Mouse (Mus musculus) intestine, postnatal 0 days (tissue): ENCODE data around the gene 2300003K06Rik. TPM values are rescaled to one million over a fixed set of nuclear protein-coding genes. Genes with fewer than 3 reads are reported as not detected.
"Not testable (repeated sequence)": the region's sequence is repeated elsewhere in the genome, so short reads cannot be mapped to it uniquely, and the experiment has no call there.

Experiments used
- ATAC-seq: fragments of 200-750 bp; cut with Nextera tagmentation; 2 replicates; pipeline ENCODE4 v1.8.0; 2017; ENCODE audit warnings: mild to moderate bottlenecking, moderate TSS enrichment, moderate library complexity
- H3K27ac ChIP-seq: fragments of 300-500 bp; sonication (generic); 2 replicates; pipeline ENCODE4 v1.5.1; 2014; ENCODE audit warnings: mild to moderate bottlenecking, low read depth, low read length, moderate library complexity
- H3K27me3 ChIP-seq: fragments of 300-500 bp; sonication (generic); replicated peaks from 2 replicates; pipeline ENCODE4 v1.6.1; 2014; ENCODE audit warnings: low read length, mixed read lengths; ENCODE audit not compliant: control insufficient read depth, insufficient read depth
- H3K36me3 ChIP-seq: fragments of 300-500 bp; sonication (generic); 2 replicates; pipeline ENCODE4 v1.6.1; 2014; ENCODE audit warnings: mild to moderate bottlenecking, moderate library complexity; ENCODE audit not compliant: control insufficient read depth, insufficient read depth
- H3K4me1 ChIP-seq: fragments of 300-500 bp; sonication (generic); replicated peaks from 2 replicates; pipeline ENCODE4 v1.6.1; 2014; ENCODE audit warnings: antibody characterized with exemption, low read length, mixed read lengths; ENCODE audit not compliant: control insufficient read depth, insufficient read depth
- H3K4me2 ChIP-seq: fragments of 300-500 bp; sonication (generic); replicated peaks from 2 replicates; pipeline ENCODE4 v1.6.1; 2014; ENCODE audit warnings: low read depth, mild to moderate bottlenecking, moderate library complexity
- H3K4me3 ChIP-seq: fragments of 300-500 bp; sonication (generic); 2 replicates; pipeline ENCODE4 v1.5.1; 2014; ENCODE audit warnings: low read depth, low read length
- H3K9ac ChIP-seq: fragments of 300-500 bp; sonication (generic); 2 replicates; pipeline ENCODE4 v1.6.1; 2014; ENCODE audit warnings: mild to moderate bottlenecking, low read depth, low read length
- H3K9me3 ChIP-seq: fragments of 300-500 bp; sonication (generic); 2 replicates; pipeline ENCODE4 v1.6.1; 2016; ENCODE audit warnings: mixed run types; ENCODE audit not compliant: control insufficient read depth
- CTCF ChIP-seq: sonication (generic); IDR thresholded peaks from 2 replicates; pipeline ENCODE4 v1.5.1; 2016; ENCODE audit warnings: low read depth, mild to moderate bottlenecking, control low read depth, antibody characterized with exemption, moderate library complexity
- WGBS: fragments of 180-500 bp; shearing (Covaris S2); extraction: QIAGEN DNeasy Blood & Tissue Kit; methylation state at CpG from one replicate; pipeline ENCODE4 v1.1.7; 2014; 5-methylcytosine and 5-hydroxymethylcytosine counted together
- polyA plus RNA-seq: library from polyadenylated mRNA; unstranded; fragments of >200 nt; fragmentation: Nextera tagmentation; extraction: Ambion mirVana; gene quantifications from 2 replicates; pipeline ENCODE4 v1.2.1, GENCODE M21; 2015

Gene 2300003K06Rik
- not detected in 2 replicates for polyA plus RNA-seq

DNA sequence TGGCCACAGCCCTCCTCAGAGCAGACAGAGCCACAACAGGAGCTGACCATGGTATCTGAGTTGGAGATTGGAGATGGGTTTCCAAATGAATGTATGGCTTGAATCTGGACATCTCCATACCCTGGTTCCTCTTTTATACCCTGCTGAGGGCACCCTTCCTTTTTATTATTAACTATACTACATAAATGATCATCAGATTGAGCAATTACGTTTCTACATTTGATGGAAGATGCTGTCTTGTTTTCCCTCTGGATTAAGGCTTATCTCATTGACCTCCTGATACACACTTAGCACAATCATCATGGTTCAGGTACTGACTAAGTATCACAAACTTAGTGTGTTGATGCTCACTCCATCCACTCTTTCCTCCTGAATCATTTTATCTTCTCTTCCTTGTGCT, at the start of gene 2300003K06Rik:
TSS of gene 2300003K06Rik (minus strand) at position 101 of the 400 bp plus-strand sequence.
- H3K4me1 ChIP-seq: no peaks in the 10 kb centered on the region
- no peak within 1 kb of the TSS for H3K4me3 ChIP-seq
- H3K9ac ChIP-seq: no peak within 1 kb of the TSS
- H3K36me3 ChIP-seq: no peaks in the 10 kb centered on the region
- no peak within 1 kb of the TSS for H3K27ac ChIP-seq
- WGBS: 47% methylated on average over 1 of the region's 1 CpGs
- no peak for TF ChIP-seq CTCF
- ATAC-seq: no peak
- no peaks in the 10 kb centered on the region for H3K27me3 ChIP-seq
- H3K4me2 ChIP-seq: no peak within 1 kb of the TSS
- no peaks in the 10 kb centered on the region for H3K9me3 ChIP-seq

DNA sequence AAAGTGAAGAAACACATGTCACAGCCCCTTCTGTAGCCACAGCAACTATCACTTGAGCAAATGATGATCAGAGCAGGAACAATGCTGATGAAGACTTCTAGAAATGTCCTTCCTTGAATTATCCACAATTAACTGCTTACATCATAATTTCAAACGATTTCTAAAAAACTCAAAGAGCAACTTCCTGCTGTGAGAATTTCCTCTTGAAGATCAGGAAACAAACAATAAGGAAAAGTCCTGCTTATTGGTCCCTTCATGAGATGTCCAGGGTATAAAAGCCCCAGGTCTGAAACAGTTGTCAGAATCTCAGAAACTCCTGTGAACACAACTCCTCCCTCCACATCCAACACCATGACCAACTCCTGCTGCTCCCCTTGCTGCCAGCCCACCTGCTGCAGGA, 41.0 kb upstream of the 2300003K06Rik start, which contains the start of gene Gm11567:
TSS of gene Gm11567 (plus strand) at position 301 of the 400 bp plus-strand sequence.
- not testable (repeated sequence) for H3K27ac ChIP-seq, H3K4me2 ChIP-seq, H3K27me3 ChIP-seq, H3K4me1 ChIP-seq, H3K9ac ChIP-seq, H3K4me3 ChIP-seq, ATAC-seq, H3K9me3 ChIP-seq, H3K36me3 ChIP-seq
- WGBS: 43% methylated on average over 1 of the region's 1 CpGs

DNA sequence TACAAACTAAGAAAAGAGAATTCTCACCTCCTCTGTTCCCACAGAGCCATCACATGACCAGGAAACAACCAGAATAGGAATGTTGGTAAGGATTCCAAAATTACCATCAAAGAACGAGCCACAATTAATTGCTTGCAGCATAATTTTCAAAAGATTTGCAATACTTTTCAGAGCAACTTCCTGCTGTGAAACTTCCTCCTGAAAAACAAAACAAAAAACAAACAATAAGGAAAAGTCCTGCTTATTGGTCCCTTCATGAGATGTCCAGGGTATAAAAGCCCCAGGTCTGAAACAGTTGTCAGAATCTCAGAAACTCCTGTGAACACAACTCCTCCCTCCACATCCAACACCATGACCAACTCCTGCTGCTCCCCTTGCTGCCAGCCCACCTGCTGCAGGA, 35.2 kb upstream of the 2300003K06Rik start, which contains the start of gene Krtap9-1:
TSS of gene Krtap9-1 (plus strand) at position 301 of the 400 bp plus-strand sequence.
- not testable (repeated sequence) for H3K9ac ChIP-seq, ATAC-seq, H3K4me2 ChIP-seq, H3K36me3 ChIP-seq, H3K27ac ChIP-seq, H3K9me3 ChIP-seq, H3K4me3 ChIP-seq, H3K27me3 ChIP-seq, H3K4me1 ChIP-seq
- 80% methylated on average over 1 of the region's 1 CpGs for WGBS

DNA sequence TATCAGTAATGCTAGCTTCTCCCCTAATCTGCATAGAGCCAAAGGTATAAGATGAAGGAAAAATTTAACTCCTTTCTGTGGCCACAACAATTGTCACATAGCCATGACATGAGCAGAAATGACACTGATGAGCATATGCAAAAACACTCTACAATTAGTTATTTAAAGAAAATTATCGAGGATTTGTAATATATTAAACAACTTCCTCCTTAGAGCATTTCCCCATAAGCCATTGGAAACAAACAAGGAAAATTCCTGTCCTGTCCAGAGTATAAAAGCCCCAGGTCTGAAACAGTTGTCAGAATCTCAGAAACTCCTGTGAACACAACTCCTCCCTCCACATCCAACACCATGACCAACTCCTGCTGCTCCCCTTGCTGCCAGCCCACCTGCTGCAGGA, 26.3 kb upstream of the 2300003K06Rik start, which contains the start of gene Gm11559:
TSS of gene Gm11559 (plus strand) at position 301 of the 400 bp plus-strand sequence.
- not testable (repeated sequence) for ATAC-seq, H3K9ac ChIP-seq, H3K27ac ChIP-seq, H3K4me3 ChIP-seq, H3K9me3 ChIP-seq, H3K36me3 ChIP-seq, H3K4me1 ChIP-seq, H3K4me2 ChIP-seq, H3K27me3 ChIP-seq
- WGBS: 59% methylated on average over 1 of the region's 1 CpGs

DNA sequence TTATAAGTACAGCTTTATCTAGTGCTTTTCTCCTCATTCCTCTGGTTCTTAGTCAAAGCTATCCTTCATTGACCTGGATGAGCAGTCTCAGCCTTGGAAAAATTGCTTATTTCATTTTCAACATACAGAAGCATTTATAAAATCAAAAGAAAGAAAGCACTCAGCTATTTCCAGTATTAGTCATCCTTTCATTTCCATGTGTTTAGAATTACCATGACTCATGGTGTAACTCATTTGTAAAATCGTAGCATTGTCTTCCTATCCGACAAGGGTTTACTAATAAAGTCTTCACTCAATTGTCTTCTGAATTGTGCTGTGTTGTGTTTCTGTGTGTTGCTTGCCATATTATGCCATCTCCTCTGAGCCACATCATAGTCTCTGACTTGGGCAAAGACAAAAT, 20.9 kb upstream of the 2300003K06Rik start:
- Histone ChIP-seq H3K27me3 (no peaks in the 10 kb centered on the region), H3K9ac (no peak overlapping the region), H3K4me2 (no peak overlapping the region), H3K9me3 (no peaks in the 10 kb centered on the region), H3K4me1 (no peaks in the 10 kb centered on the region), H3K36me3 (no peaks in the 10 kb centered on the region), H3K27ac (no peak overlapping the region), H3K4me3 (no peak overlapping the region)
- no peak for ATAC-seq
- TF ChIP-seq CTCF: no peak
- 61% methylated on average over 2 of the region's 2 CpGs for WGBS

DNA sequence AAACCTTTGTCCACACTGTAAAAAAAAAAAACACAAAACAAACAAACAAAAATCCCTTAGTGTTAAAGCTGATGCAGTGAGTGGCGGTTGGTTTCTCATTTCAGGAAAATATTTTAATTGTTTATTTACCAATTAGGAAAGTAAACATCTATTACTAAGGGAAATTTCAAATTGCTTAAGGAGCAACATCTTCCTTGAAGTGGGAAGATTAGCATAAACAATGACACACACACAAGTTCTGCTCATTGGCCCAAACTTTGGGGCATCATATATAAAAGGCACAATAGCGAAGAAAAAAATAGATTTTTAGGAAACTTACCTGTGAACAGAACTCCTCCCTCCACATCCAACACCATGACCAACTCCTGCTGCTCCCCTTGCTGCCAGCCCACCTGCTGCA, 19.8 kb upstream of the 2300003K06Rik start, which contains the start of gene Gm11568:
TSS of gene Gm11568 (plus strand) at position 301 of the 400 bp plus-strand sequence.
- H3K4me2 ChIP-seq: no peak within 1 kb of the TSS
- no peak for TF ChIP-seq CTCF
- H3K36me3 ChIP-seq: no peaks in the 10 kb centered on the region
- no peak within 1 kb of the TSS for H3K27ac ChIP-seq
- no peak for ATAC-seq
- no peak within 1 kb of the TSS for H3K9ac ChIP-seq
- WGBS: 86% methylated on average over 2 of the region's 2 CpGs
- H3K27me3 ChIP-seq: no peaks in the 10 kb centered on the region
- H3K9me3 ChIP-seq: no peaks in the 10 kb centered on the region
- H3K4me3 ChIP-seq: no peak within 1 kb of the TSS
- no peaks in the 10 kb centered on the region for H3K4me1 ChIP-seq

DNA sequence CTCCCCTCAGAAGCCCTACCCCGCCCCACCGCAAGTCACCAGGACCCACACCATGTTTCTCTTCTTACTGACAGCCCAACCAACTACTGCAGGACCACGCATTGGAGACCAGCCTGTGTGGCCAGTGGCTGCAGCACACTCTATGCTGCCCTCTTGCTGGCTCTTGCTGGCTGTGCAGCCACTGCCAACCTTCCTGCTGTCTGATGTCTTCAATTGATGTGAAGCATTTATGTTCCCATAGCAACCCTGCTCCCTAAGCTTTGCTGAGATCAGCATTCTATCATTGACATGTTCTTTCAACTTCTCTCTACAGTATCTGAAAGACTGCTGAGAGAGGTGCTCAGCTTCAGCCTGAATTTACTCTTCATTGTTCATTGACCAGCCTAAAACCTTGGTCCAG, 16.3 kb upstream of the 2300003K06Rik start:
- Histone ChIP-seq H3K4me1 (no peaks in the 10 kb centered on the region), H3K4me3 (no peak overlapping the region), H3K36me3 (no peaks in the 10 kb centered on the region), H3K27me3 (no peaks in the 10 kb centered on the region), H3K9me3 (no peaks in the 10 kb centered on the region), H3K27ac (no peak overlapping the region), H3K4me2 (no peak overlapping the region), H3K9ac (no peak overlapping the region)
- WGBS: 53% methylated on average over 3 of the region's 3 CpGs
- peak; percentile 67 for TF ChIP-seq CTCF
- no peak for ATAC-seq
